Mouse (Mus musculus) G1E (cell line): ENCODE data around the gene Yipf7. TPM values are rescaled to one million over a fixed set of nuclear protein-coding genes. Genes with fewer than 3 reads are reported as not detected.

Source experiments
- ATAC-seq: 2 replicates; pipeline ENCODE4 v1.8.0; 2016; ENCODE audit warnings: mild to moderate bottlenecking; ENCODE audit not compliant: insufficient number of reproducible peaks, poor library complexity, low FRiP score, severe bottlenecking; ENCODE audit errors: extremely low read depth
- DNase-seq: peaks from one replicate; pipeline ENCODE4 v3.0.0; 2012; ENCODE audit warnings: low spot score
- H3K27me3 ChIP-seq: 2 replicates; pipeline ENCODE4 v1.6.1; 2012; ENCODE audit warnings: mild to moderate bottlenecking, low read length, inconsistent platforms; ENCODE audit not compliant: insufficient read depth
- H3K36me3 ChIP-seq: replicated peaks from 2 replicates; pipeline ENCODE3; 2012; ENCODE audit warnings: mild to moderate bottlenecking, inconsistent platforms
- H3K4me1 ChIP-seq: 2 replicates; pipeline ENCODE4 v1.6.1; 2012; ENCODE audit warnings: low read depth, low read length, inconsistent platforms, mixed read lengths; ENCODE audit not compliant: insufficient read depth
- H3K4me3 ChIP-seq: 2 replicates; pipeline ENCODE4 v1.5.1; 2012; ENCODE audit warnings: low read depth, mild to moderate bottlenecking, inconsistent platforms, low read length, moderate library complexity, mixed read lengths
- H3K9me3 ChIP-seq: replicated peaks from 2 replicates; pipeline ENCODE4 v1.6.1; 2012; ENCODE audit warnings: inconsistent platforms
- CTCF ChIP-seq: IDR thresholded peaks from 2 replicates; pipeline ENCODE4 v1.5.1; 2012; ENCODE audit warnings: low read depth, low read length, inconsistent platforms, mixed read lengths
- GATA1 ChIP-seq: IDR thresholded peaks from 2 replicates; pipeline ENCODE4 v1.6.1; 2012; ENCODE audit warnings: borderline replicate concordance, low read length, inconsistent platforms, mixed read lengths
- GATA2 ChIP-seq: IDR thresholded peaks from 2 replicates; pipeline ENCODE4 v1.6.1; 2012; ENCODE audit warnings: low read depth, low read length, inconsistent platforms, borderline replicate concordance
- POLR2AphosphoS5 ChIP-seq: IDR thresholded peaks from 2 replicates; pipeline ENCODE4 v1.6.1; 2012; ENCODE audit warnings: low read depth, low read length, inconsistent platforms; ENCODE audit not compliant: insufficient replicate concordance
- TAL1 ChIP-seq: conservative IDR thresholded peaks from 2 replicates; pipeline ENCODE4 v1.6.1; 2012; ENCODE audit warnings: low read depth, low read length, inconsistent platforms, mixed read lengths
- polyA plus RNA-seq: library from polyadenylated mRNA; stranded (reverse); fragments of >175 nt; gene quantifications from 2 replicates; pipeline ENCODE4 v1.2.3, GENCODE M21; 2012
- total RNA-seq, 2 experiments: library from RNA; stranded (forward) in 1 of 2; stranded (reverse) in 1 of 2; fragments of 200-1000 nt in 1 of 2; fragments of >200 nt in 1 of 2; fragmentation: Nextera tagmentation in 1 of 2; gene quantifications; 2 replicates each; pipeline ENCODE4 v1.2.3; 2014 to 2017

Yipf7 gene
- total and polyA plus RNA-seq, 3 experiments: not detected

DNA sequence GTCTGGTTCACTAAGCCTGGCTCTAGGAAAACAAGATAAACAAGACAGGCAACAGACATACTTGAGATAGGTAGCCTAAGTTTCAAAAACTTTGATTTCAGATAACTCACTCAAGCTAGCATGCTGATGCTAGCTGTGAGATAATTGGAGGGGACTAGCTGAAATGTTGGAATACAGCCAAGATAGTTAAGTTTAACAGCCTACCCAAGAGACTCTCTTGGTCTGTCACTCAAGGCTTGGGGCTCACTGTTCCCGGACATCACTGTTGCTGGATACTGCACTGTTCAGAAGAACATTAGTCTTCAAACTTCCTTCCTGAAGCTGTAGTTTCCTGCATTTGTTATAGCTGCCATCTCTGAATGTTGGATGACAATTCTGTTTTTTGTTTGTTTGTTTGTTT is 74.9 kb downstream of the Yipf7 start:
- DNase-seq: no peak
- Histone ChIP-seq H3K9me3 (no peaks in the 10 kb centered on the region), H3K36me3 (no peaks in the 10 kb centered on the region), H3K4me1 (no peaks in the 10 kb centered on the region), H3K27me3 (no peaks in the 10 kb centered on the region), H3K4me3 (no peak overlapping the region)
- TF ChIP-seq GATA1: no peak
- no peak for TF ChIP-seq TAL1
- no peak for TF ChIP-seq GATA2
- TF ChIP-seq POLR2AphosphoS5: no peak
- TF ChIP-seq CTCF: no peak
- ATAC-seq: no peak

Other genes with a start within 250 kb of the Yipf7 start
- not detected in 2 replicates for gene Kctd8, start 201.0 kb downstream of the Yipf7 start, total RNA-seq (2014; fragmentation: Nextera tagmentation)
- not detected in 2 replicates for gene Kctd8, start 201.0 kb downstream of the Yipf7 start, total RNA-seq (2017)
- not detected in 2 replicates for gene Kctd8, start 201.0 kb downstream of the Yipf7 start, polyA plus RNA-seq
- gene Guf1, start 14.3 kb upstream of the Yipf7 start, total RNA-seq (2014; fragmentation: Nextera tagmentation): 20.0 and 20.7 TPM in 2 replicates
- 26.1 and 27.0 TPM in 2 replicates for gene Guf1, start 14.3 kb upstream of the Yipf7 start, total RNA-seq (2017)
- gene Guf1, start 14.3 kb upstream of the Yipf7 start, polyA plus RNA-seq: 2.8 and 2.9 TPM in 2 replicates
- 15.7 and 17.5 TPM in 2 replicates for gene Gnpda2, start 49.7 kb upstream of the Yipf7 start, total RNA-seq (2014; fragmentation: Nextera tagmentation)
- 29.0 and 30.2 TPM in 2 replicates for gene Gnpda2, start 49.7 kb upstream of the Yipf7 start, total RNA-seq (2017)
- 0.88 and 0.98 TPM in 2 replicates for gene Gnpda2, start 49.7 kb upstream of the Yipf7 start, polyA plus RNA-seq